Mouse (Mus musculus) liver, embryonic 16.5 days (tissue): Measurements from ENCODE around the gene Npas3. TPM values are rescaled to one million over a fixed set of nuclear protein-coding genes. Genes with fewer than 3 reads are reported as not detected.

ENCODE experiments used
- ATAC-seq: fragments of 200-750 bp; cut with Nextera tagmentation; 2 replicates; pipeline ENCODE4 v1.8.0; 2017; ENCODE audit warnings: low read depth, mild to moderate bottlenecking, moderate number of reproducible peaks, moderate library complexity
- H3K27ac ChIP-seq: fragments of 300-500 bp; sonication (generic); 2 replicates; pipeline ENCODE4 v1.5.1; 2014; ENCODE audit warnings: mild to moderate bottlenecking, low read length
- H3K27me3 ChIP-seq: fragments of 300-500 bp; sonication (generic); 2 replicates; pipeline ENCODE4 v1.6.1; 2014; ENCODE audit warnings: low read depth, low read length, mixed read lengths; ENCODE audit not compliant: control insufficient read depth, insufficient read depth
- H3K36me3 ChIP-seq: fragments of 300-500 bp; sonication (generic); 2 replicates; pipeline ENCODE4 v1.6.1; 2014; ENCODE audit warnings: mild to moderate bottlenecking; ENCODE audit not compliant: control insufficient read depth, insufficient read depth
- H3K4me1 ChIP-seq: fragments of 300-500 bp; sonication (generic); 2 replicates; pipeline ENCODE4 v1.6.1; 2014; ENCODE audit warnings: low read depth, low read length, mixed read lengths; ENCODE audit not compliant: control insufficient read depth
- H3K4me2 ChIP-seq: fragments of 300-500 bp; sonication (generic); 2 replicates; pipeline ENCODE4 v1.6.1; 2014; ENCODE audit warnings: low read depth, low read length, mixed read lengths
- H3K4me3 ChIP-seq: fragments of 300-500 bp; sonication (generic); 2 replicates; pipeline ENCODE4 v1.5.1; 2014; ENCODE audit warnings: low read depth, mild to moderate bottlenecking, low read length
- H3K9ac ChIP-seq: fragments of 300-500 bp; sonication (generic); 2 replicates; pipeline ENCODE4 v1.6.1; 2014; ENCODE audit warnings: low read depth, low read length
- H3K9me3 ChIP-seq: fragments of 300-500 bp; sonication (generic); replicated peaks from 2 replicates; pipeline ENCODE4 v1.6.1; 2016; ENCODE audit warnings: low read length; ENCODE audit not compliant: control insufficient read depth
- WGBS: fragments of 180-500 bp; shearing (Covaris S2); extraction: QIAGEN DNeasy Blood & Tissue Kit; methylation state at CpG from one replicate; pipeline ENCODE4 v1.1.7; 2014; ENCODE audit not compliant: insufficient replicate concordance; 5-methylcytosine and 5-hydroxymethylcytosine counted together
- polyA plus RNA-seq: library from polyadenylated mRNA; unstranded; fragments of >200 nt; fragmentation: Nextera tagmentation; extraction: Ambion mirVana; gene quantifications from 2 replicates; pipeline ENCODE4 v1.2.1, GENCODE M21; 2015

Npas3 gene
- polyA plus RNA-seq = 0.12 and 0.26 TPM in 2 replicates

DNA sequence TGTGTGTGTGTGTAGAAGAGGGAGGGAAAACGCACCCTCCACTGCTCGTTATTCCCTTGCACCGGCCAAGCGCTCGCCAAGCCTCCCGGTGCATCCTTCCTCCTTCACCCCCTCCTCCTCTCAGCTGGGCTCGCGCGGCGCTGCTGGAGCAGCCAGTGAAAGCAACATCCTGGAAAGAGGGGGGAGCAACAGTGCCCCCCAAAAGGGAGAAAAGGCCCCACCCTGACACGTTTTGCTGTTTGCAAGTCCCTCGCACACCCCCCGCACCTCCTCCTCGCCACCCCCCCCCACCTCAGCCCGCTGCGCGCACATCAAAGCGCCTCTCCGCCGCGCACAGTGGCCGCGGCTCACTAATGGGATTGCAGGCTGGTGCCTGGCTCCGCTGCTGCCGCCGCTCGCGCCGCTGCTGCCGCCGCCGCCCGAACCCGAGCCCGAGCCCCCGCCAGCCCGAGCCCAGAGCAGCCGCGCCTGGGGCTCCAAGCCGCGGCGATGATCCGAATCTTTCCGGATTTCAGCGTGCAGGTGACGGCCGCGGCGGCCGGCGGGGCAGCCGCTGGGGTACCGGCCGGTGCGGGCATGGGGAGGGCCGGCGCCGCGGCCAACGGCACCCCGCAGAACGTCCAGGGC lies at the start of gene Npas3:
Gene Npas3, plus strand, starts transcription at position 577 of the 627 bp plus-strand sequence.
- no peak within 1 kb of the TSS for H3K9ac ChIP-seq
- H3K4me2 ChIP-seq = peak within 1 kb of the TSS; percentile 39
- no peaks in the 10 kb centered on the region for H3K36me3 ChIP-seq
- H3K27me3 ChIP-seq = peaks cover 71% of the 10 kb centered on the region
- H3K4me3 ChIP-seq = peak within 1 kb of the TSS; percentile 36
- no peaks in the 10 kb centered on the region for H3K9me3 ChIP-seq
- H3K27ac ChIP-seq = no peak within 1 kb of the TSS
- no peak for ATAC-seq
- H3K4me1 ChIP-seq = no peaks in the 10 kb centered on the region
- WGBS = under 1% methylated on average over 46 of the region's 62 CpGs

DNA sequence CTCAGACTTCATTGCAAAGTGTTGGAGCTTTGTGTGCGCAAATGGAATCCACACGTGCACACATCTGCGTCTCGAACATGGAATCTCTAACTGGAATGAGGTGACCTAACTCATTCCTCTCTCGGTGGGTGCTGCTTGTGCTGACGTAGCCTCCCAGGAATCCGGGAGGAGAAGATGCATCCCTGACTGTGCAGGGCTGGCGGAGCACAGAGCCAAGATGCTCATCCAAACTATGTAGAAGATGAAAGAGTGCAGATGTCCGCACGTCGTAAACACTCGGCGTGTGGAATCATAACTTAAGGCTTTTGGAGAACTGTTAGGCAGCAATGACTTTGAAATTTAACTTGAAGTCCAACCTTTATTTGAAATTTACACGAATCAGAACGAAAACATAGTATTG lies 31.3 kb upstream of the Npas3 start:
- no peaks in the 10 kb centered on the region for H3K4me1 ChIP-seq
- H3K27ac ChIP-seq = no peak overlapping the region
- no peaks in the 10 kb centered on the region for H3K9me3 ChIP-seq
- WGBS = 75% methylated on average over 15 of the region's 15 CpGs
- no peak overlapping the region for H3K4me2 ChIP-seq
- no peaks in the 10 kb centered on the region for H3K36me3 ChIP-seq
- no peaks in the 10 kb centered on the region for H3K27me3 ChIP-seq
- no peak overlapping the region for H3K9ac ChIP-seq
- no peak for ATAC-seq
- H3K4me3 ChIP-seq = no peak overlapping the region

DNA sequence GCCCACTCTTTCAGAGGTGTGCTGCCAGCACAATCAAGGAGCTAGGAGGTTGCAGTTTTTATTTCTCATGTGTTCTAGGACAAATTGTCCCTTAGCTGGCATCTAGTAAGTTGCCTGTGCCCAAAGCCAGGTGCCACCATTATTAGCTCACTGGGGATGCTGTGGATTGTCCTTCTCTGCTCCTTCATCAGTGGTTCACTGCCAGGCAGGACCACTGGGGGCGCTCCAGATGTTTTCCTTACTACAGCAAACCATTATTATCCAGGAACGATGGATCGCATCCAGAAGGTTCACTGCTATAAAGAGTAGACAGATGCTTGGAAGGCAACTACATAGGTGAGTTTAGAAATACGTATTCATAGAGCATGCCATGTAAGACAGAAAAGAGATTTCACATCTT lies 25.7 kb upstream of the Npas3 start:
- ATAC-seq = no peak
- Histone ChIP-seq H3K27me3 (no peaks in the 10 kb centered on the region), H3K9ac (no peak overlapping the region), H3K9me3 (no peaks in the 10 kb centered on the region), H3K27ac (no peak overlapping the region), H3K4me1 (no peaks in the 10 kb centered on the region), H3K4me2 (no peak overlapping the region), H3K4me3 (no peak overlapping the region), H3K36me3 (no peaks in the 10 kb centered on the region)
- WGBS = 58% methylated on average over 4 of the region's 4 CpGs

DNA sequence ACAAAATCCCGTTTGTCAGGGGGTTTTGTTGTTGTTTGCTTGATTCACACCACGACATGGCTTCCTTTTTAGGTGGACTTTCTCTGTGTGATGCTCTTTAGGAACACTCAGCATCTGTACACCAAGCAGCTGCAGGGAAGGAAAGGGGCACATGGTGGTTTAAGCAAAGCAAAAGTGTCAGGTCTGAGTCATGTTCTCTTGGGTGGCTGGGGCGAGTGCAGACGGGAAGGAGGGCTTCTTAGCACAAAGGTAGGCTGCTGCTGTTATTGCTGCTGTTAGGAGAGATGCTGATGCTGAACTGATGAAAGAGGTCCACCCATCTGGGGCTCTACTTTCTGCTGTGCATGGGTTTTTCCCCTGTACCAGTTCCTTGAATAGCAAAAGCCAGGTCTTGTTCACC lies 21.1 kb upstream of the Npas3 start:
- Histone ChIP-seq H3K4me3 (no peak overlapping the region), H3K36me3 (no peaks in the 10 kb centered on the region), H3K4me1 (no peaks in the 10 kb centered on the region), H3K4me2 (no peak overlapping the region), H3K9ac (no peak overlapping the region), H3K9me3 (no peaks in the 10 kb centered on the region), H3K27me3 (no peaks in the 10 kb centered on the region), H3K27ac (no peak overlapping the region)
- WGBS = 32% methylated on average over 4 of the region's 4 CpGs
- ATAC-seq = no peak

- Histone ChIP-seq H3K4me3 (no peak overlapping the region), H3K9ac (no peak overlapping the region), H3K27me3 (no peaks in the 10 kb centered on the region), H3K36me3 (no peaks in the 10 kb centered on the region), H3K4me1 (no peaks in the 10 kb centered on the region), H3K9me3 (no peaks in the 10 kb centered on the region), H3K27ac (no peak overlapping the region), H3K4me2 (no peak overlapping the region)
- no peak for ATAC-seq
- whole genome bisulfite sequencing = 42% methylated on average over 2 of the region's 2 CpGs
Measured at GRCm38 (mm10) chr12:53229419-53229818, 19.1 kb upstream of the Npas3 start.

- H3K4me1 ChIP-seq = no peaks in the 10 kb centered on the region
- no peaks in the 10 kb centered on the region for H3K36me3 ChIP-seq
- 0 out of 2 replicates have a peak overlapping the region, but pooled peaks have one; percentile 20 for H3K4me2 ChIP-seq
- H3K27ac ChIP-seq = no peak overlapping the region
- no peak overlapping the region for H3K4me3 ChIP-seq
- no peaks in the 10 kb centered on the region for H3K9me3 ChIP-seq
- ATAC-seq = no peak
- under 1% methylated on average over 12 of the region's 12 CpGs for WGBS
- peaks cover 51% of the 10 kb centered on the region for H3K27me3 ChIP-seq
- no peak overlapping the region for H3K9ac ChIP-seq
Measured at GRCm38 (mm10) chr12:53246181-53246580, 2.3 kb upstream of the Npas3 start.

- Histone ChIP-seq H3K27me3 (peaks cover 57% of the 10 kb centered on the region), H3K9me3 (no peaks in the 10 kb centered on the region), H3K9ac (no peak overlapping the region), H3K36me3 (no peaks in the 10 kb centered on the region), H3K4me1 (no peaks in the 10 kb centered on the region), H3K27ac (no peak overlapping the region), H3K4me2 (peak overlapping the region; percentile 20; the same call in 1 of the 2 replicates), H3K4me3 (no peak overlapping the region)
- no peak for ATAC-seq
- under 1% methylated on average over 28 of the region's 28 CpGs for WGBS
Measured at GRCm38 (mm10) chr12:53246581-53247490, 1.6 kb upstream of the Npas3 start.

DNA sequence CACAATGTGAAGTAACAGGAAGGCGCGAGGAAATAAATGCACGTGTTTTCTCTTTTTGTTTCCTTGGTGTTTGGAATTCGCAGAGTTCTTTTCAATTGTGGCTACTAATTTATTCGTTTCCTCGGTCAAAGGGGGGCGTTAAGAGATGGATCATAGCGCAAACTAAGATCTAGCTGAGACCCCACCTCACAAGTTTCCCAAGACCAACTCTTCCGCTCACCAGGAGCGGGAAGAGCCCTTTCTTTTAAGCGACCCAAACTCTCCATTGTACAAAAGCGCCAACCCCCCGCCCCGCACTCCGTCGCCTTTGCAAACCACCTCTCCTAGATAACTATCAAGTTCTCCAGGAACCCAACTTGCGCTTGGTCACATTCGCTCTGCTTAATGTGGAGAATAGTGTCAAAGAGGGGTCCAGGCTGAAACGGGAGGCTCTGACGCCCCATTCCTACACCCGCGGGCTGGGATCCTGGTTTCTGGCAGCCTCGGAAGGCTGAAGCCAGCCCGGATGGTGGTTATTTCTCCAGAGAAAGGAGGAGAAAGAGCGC lies 914 bp upstream of the Npas3 start:
- H3K4me3 ChIP-seq = no peak overlapping the region
- H3K9ac ChIP-seq = no peak overlapping the region
- ATAC-seq = no peak
- H3K27ac ChIP-seq = no peak overlapping the region
- H3K4me1 ChIP-seq = no peaks in the 10 kb centered on the region
- H3K4me2 ChIP-seq = 0 out of 2 replicates have a peak overlapping the region, but pooled peaks have one; percentile 39
- H3K36me3 ChIP-seq = no peaks in the 10 kb centered on the region
- WGBS = under 1% methylated on average over 25 of the region's 25 CpGs
- no peaks in the 10 kb centered on the region for H3K9me3 ChIP-seq
- H3K27me3 ChIP-seq = peaks cover 64% of the 10 kb centered on the region

GRCm38 (mm10) chr12:53248796-53249195 lies 319 bp downstream of the Npas3 start:
- Histone ChIP-seq H3K9me3 (no peaks in the 10 kb centered on the region), H3K4me3 (peak overlapping the region; percentile 36), H3K4me2 (peak overlapping the region; percentile 39; the same call in 1 of the 2 replicates), H3K27ac (no peak overlapping the region), H3K27me3 (peaks cover 77% of the 10 kb centered on the region), H3K9ac (no peak overlapping the region), H3K36me3 (no peaks in the 10 kb centered on the region), H3K4me1 (no peaks in the 10 kb centered on the region)
- no peak for ATAC-seq
- 2% methylated on average over 15 of the region's 15 CpGs for WGBS
